In the genomic region with DNA sequence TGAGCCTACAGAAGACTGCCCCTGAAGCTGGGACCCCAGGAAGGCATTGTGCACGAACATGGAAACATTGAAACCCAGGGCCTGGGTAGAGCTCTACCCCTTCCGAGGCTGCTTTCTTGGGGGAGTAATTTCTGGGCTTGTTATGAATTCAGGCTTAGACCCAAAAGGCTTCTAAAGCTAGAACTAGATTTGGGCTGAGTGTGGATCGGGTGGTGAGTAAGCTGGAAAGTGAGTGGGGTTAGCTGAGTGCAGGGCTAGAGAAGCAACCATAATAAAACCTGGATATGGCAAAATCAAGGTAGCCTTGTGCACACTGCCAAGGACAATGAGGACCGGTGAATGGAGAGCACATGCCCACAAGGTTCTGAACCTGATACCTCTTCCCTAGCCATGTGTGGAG, we compare ENCODE assay signal across 21 mouse cellular contexts. TPM values are rescaled to one million over a fixed set of nuclear protein-coding genes. Genes with fewer than 3 reads are reported as not detected.
A peak's percentile ranks its signal among the peaks of the same experiment; 100 is the strongest.
DNase-seq lines count a peak whose midpoint lies in the region; ATAC-seq and TF ChIP-seq lines count a peak whose summit lies in the region.
"Had no signal": no experiment of that assay in that cellular context is flagged by ENCODE, and none has a peak within 500 bp of the region (broad histone marks: within the 10 kb centered on the region; RNA-seq: fewer than 3 reads in every experiment).

No protein-coding gene starts in this region.

- no peak overlapping the region for H3K9ac ChIP-seq in midbrain, embryonic 11.5 days (ENCODE audit: low read length)
- H3K9ac ChIP-seq in midbrain, embryonic 14.5 days (replicated peaks; ENCODE audit: low read length), result no peak overlapping the region

- H3K27ac ChIP-seq in layer of hippocampus, adult 2 months, result peak overlapping the region; percentile 87
- H3K27ac ChIP-seq in left cerebral cortex, adult 2 months, result peak overlapping the region; percentile 40; the same call in 1 of the 2 replicates
- H3K27ac ChIP-seq in midbrain, embryonic 11.5 days (ENCODE audit: low read depth, low read length), result no peak overlapping the region
- H3K27ac ChIP-seq in midbrain, embryonic 14.5 days (replicated peaks; ENCODE audit: low read depth, low read length), result no peak overlapping the region

- ATAC-seq in frontal cortex, adult (ENCODE audit: low TSS enrichment), result peak; percentile 60; the same call in 1 of the 2 replicates
- no peak for ATAC-seq in midbrain, embryonic 11.5 days (ENCODE audit: low FRiP score)
- ATAC-seq in midbrain, embryonic 14.5 days (ENCODE audit: low FRiP score, low TSS enrichment), result no peak
- ATAC-seq: activated CD4-positive, CD25-positive, alpha-beta regulatory T cell, adult 4 months; CD4-positive, CD25-positive, alpha-beta regulatory T cell, adult 4 months; Patski had no signal

- H3K9me3 ChIP-seq in midbrain, embryonic 11.5 days (ENCODE audit: control insufficient read depth, low read length), result no peaks in the 10 kb centered on the region
- H3K9me3 ChIP-seq in midbrain, embryonic 14.5 days (ENCODE audit: control insufficient read depth, low read length), result no peaks in the 10 kb centered on the region
- H3K9me3 ChIP-seq: G1E had no signal

- intact Hi-C loops in left cerebral cortex, adult 2 months (cut with DNase I), result no loop called here
- intact Hi-C loops in left cerebral cortex, postnatal 10 days (cut with DNase I), result loop anchor here (5.0 kb wide), 1 partner anchor 85 kb away; no protein-coding TSS in a partner anchor

- no peak overlapping the region for H3K4me3 ChIP-seq in layer of hippocampus, adult 2 months
- no peak overlapping the region for H3K4me3 ChIP-seq in left cerebral cortex, adult 2 months
- no peak overlapping the region for H3K4me3 ChIP-seq in midbrain, embryonic 11.5 days (ENCODE audit: low read depth, low read length)
- H3K4me3 ChIP-seq in midbrain, embryonic 14.5 days (replicated peaks; ENCODE audit: low read depth, low read length), result no peak overlapping the region

- H3K27me3 ChIP-seq in midbrain, embryonic 11.5 days (ENCODE audit: control insufficient read depth, insufficient read depth, low read length), result peaks cover 6% of the 10 kb centered on the region
- H3K27me3 ChIP-seq in midbrain, embryonic 14.5 days (ENCODE audit: control insufficient read depth, insufficient read depth, low read length), result no peaks in the 10 kb centered on the region
- H3K27me3 ChIP-seq: CH12.LX had no signal

- 92% methylated on average over 4 of the region's 4 CpGs for WGBS in midbrain, embryonic 11.5 days
- WGBS in midbrain, embryonic 14.5 days, result 90% methylated on average over 4 of the region's 4 CpGs

- TF ChIP-seq CTCF in layer of hippocampus, adult 2 months (conservative IDR thresholded peaks at IDR 0.05), result no peak
- no peak for TF ChIP-seq CTCF in left cerebral cortex, adult 2 months (IDR thresholded peaks at IDR 0.05)

- no peaks in the 10 kb centered on the region for H3K4me1 ChIP-seq in midbrain, embryonic 11.5 days (ENCODE audit: control insufficient read depth, insufficient read depth, low read length)
- no peaks in the 10 kb centered on the region for H3K4me1 ChIP-seq in midbrain, embryonic 14.5 days (ENCODE audit: control insufficient read depth, insufficient read depth, low read length)

- H3K4me2 ChIP-seq in midbrain, embryonic 11.5 days, result no peak overlapping the region
- H3K4me2 ChIP-seq in midbrain, embryonic 14.5 days (ENCODE audit: low read length), result no peak overlapping the region

- no peaks in the 10 kb centered on the region for H3K36me3 ChIP-seq in midbrain, embryonic 11.5 days (ENCODE audit: control insufficient read depth, insufficient read depth, low read length)
- H3K36me3 ChIP-seq in midbrain, embryonic 14.5 days (ENCODE audit: control insufficient read depth, insufficient read depth, low read length), result peaks cover 91% of the 10 kb centered on the region
- H3K36me3 ChIP-seq: G1E had no signal

- DNase-seq in frontal cortex, postnatal 36 days (ENCODE audit: low spot score in 2 of 2), result no peak
- no peak for DNase-seq in layer of hippocampus, adult 2 months (ENCODE audit: low spot score in 2 of 2)
- no peak for DNase-seq in layer of hippocampus, postnatal 25 days (ENCODE audit: extremely low spot score in 1 of 2, low spot score in 1 of 2)
- DNase-seq in left cerebral cortex, adult 2 months (ENCODE audit: extremely low spot score in 1 of 2, low spot score in 2 of 2), result no peak
- DNase-seq in left cerebral cortex, postnatal 10 days (ENCODE audit: extremely low spot score in 1 of 2, low spot score in 2 of 2), result no peak
- DNase-seq in midbrain, embryonic 11.5 days (ENCODE audit: low spot score, missing footprints), result peak; percentile 21
- DNase-seq in midbrain, embryonic 14.5 days, result no peak
- DNase-seq: adrenal gland, adult 2 months; adrenal gland, adult 8-10 months; adrenal gland, postnatal 10 days; adrenal gland, postnatal 14 days; adrenal gland, postnatal 25 days; adrenal gland, postnatal 36 days; B cell, adult 2 months; cerebellum, adult 11 months had no signal

RNA-seq across cellular contexts. Expression of a gene that starts 11.6 kb away (rescaled TPM):
- 100 to 1,000 TPM; 439 to 458 TPM for total RNA-seq in layer of hippocampus, adult 2 months (2021)
- total RNA-seq in layer of hippocampus, postnatal 25 days (2021), result 100 to 1,000 TPM; 411 to 438 TPM
- total RNA-seq in left cerebral cortex, adult 2 months (2021), result 100 to 1,000 TPM; 421 to 427 TPM
- 100 to 1,000 TPM; 306 to 312 TPM for total RNA-seq in left cerebral cortex, postnatal 10 days (2021)
- polyA plus RNA-seq in midbrain, embryonic 11.5 days (2014; fragmentation: Nextera tagmentation; extraction: Ambion mirVana), result 7.8 and 9.9 TPM in 2 replicates
- polyA plus RNA-seq in midbrain, embryonic 14.5 days (2014; fragmentation: Nextera tagmentation; extraction: Ambion mirVana), result 59.1 and 66.9 TPM in 2 replicates

RNA-seq across cellular contexts. Expression of a gene that starts 12.6 kb away (rescaled TPM):
- total RNA-seq in layer of hippocampus, adult 2 months (2021), result 10 to 100 TPM; 31.7 to 36.1 TPM
- 10 to 100 TPM; 33.4 to 36.6 TPM for total RNA-seq in layer of hippocampus, postnatal 25 days (2021)
- total RNA-seq in left cerebral cortex, adult 2 months (2021), result 10 to 100 TPM; 51.4 to 55.8 TPM
- total RNA-seq in left cerebral cortex, postnatal 10 days (2021), result 10 to 100 TPM; 49.0 to 58.8 TPM
- 1.2 and 1.5 TPM in 2 replicates for polyA plus RNA-seq in midbrain, embryonic 11.5 days (2014; fragmentation: Nextera tagmentation; extraction: Ambion mirVana)
- 6.5 and 7.0 TPM in 2 replicates for polyA plus RNA-seq in midbrain, embryonic 14.5 days (2014; fragmentation: Nextera tagmentation; extraction: Ambion mirVana)
- total RNA-seq: G1E had no signal
- polyA plus RNA-seq: G1E, Patski had no signal

RNA-seq across cellular contexts. Expression of a gene that starts 13.7 kb away (rescaled TPM):
- total RNA-seq in layer of hippocampus, adult 2 months (2021), result 100 to 1,000 TPM; 155 to 167 TPM
- 100 to 1,000 TPM; 157 to 177 TPM for total RNA-seq in layer of hippocampus, postnatal 25 days (2021)
- 100 to 1,000 TPM; 181 to 186 TPM for total RNA-seq in left cerebral cortex, adult 2 months (2021)
- 100 to 1,000 TPM; 163 to 166 TPM for total RNA-seq in left cerebral cortex, postnatal 10 days (2021)
- polyA plus RNA-seq in midbrain, embryonic 11.5 days (2014; fragmentation: Nextera tagmentation; extraction: Ambion mirVana), result 66.4 and 67.4 TPM in 2 replicates
- 101 and 106 TPM in 2 replicates for polyA plus RNA-seq in midbrain, embryonic 14.5 days (2014; fragmentation: Nextera tagmentation; extraction: Ambion mirVana)

RNA-seq across cellular contexts. Expression of a gene that starts 13.9 kb away (rescaled TPM):
- total RNA-seq in layer of hippocampus, adult 2 months (2021), result not detected
- total RNA-seq in layer of hippocampus, postnatal 25 days (2021), result not detected
- under 1 TPM in 1 of 2 experiments, not detected in 1; 0.52 TPM for total RNA-seq in left cerebral cortex, adult 2 months (2021)
- total RNA-seq in left cerebral cortex, postnatal 10 days (2021), result under 1 TPM in 1 of 2 experiments, not detected in 1; 0.17 TPM
- polyA plus RNA-seq in midbrain, embryonic 11.5 days (2014; fragmentation: Nextera tagmentation; extraction: Ambion mirVana), result 1.3 and 1.4 TPM in 2 replicates
- polyA plus RNA-seq in midbrain, embryonic 14.5 days (2014; fragmentation: Nextera tagmentation; extraction: Ambion mirVana), result 1.1 and 1.3 TPM in 2 replicates

RNA-seq across cellular contexts. Expression of a gene that starts 33.3 kb away (rescaled TPM):
- total RNA-seq in layer of hippocampus, adult 2 months (2021), result 100 to 1,000 TPM; 164 to 166 TPM
- 100 to 1,000 TPM; 150 to 160 TPM for total RNA-seq in layer of hippocampus, postnatal 25 days (2021)
- total RNA-seq in left cerebral cortex, adult 2 months (2021), result 100 to 1,000 TPM; 135 to 146 TPM
- total RNA-seq in left cerebral cortex, postnatal 10 days (2021), result 100 to 1,000 TPM; 143 to 150 TPM
- polyA plus RNA-seq in midbrain, embryonic 11.5 days (2014; fragmentation: Nextera tagmentation; extraction: Ambion mirVana), result 26.5 and 26.8 TPM in 2 replicates
- polyA plus RNA-seq in midbrain, embryonic 14.5 days (2014; fragmentation: Nextera tagmentation; extraction: Ambion mirVana), result 98.6 and 106 TPM in 2 replicates

Comparison
In these comparisons a context has a peak if more than half of its experiments do, and no peak if none do; other contexts are left out.
1. H3K27ac ChIP-seq: peak in layer of hippocampus, adult 2 months (single experiment) and left cerebral cortex, adult 2 months (single experiment); none in midbrain, embryonic 11.5 days (single experiment) and midbrain, embryonic 14.5 days (single experiment).